Mouse (Mus musculus) lung, postnatal 36 days (tissue): ENCODE data around the gene Ccnd3.
A peak's percentile ranks its signal among the peaks of the same experiment; 100 is the strongest.
"Not testable (repeated sequence)": the region's sequence is repeated elsewhere in the genome, so short reads cannot be mapped to it uniquely, and the experiment has no call there.

Experiments used
- DNase-seq: peaks from one replicate; pipeline ENCODE4 v3.0.0; 2022; ENCODE audit warnings: mixed read lengths

The Ccnd3 gene

GRCm38 (mm10) chr17:47484241-47484921 lies 20.5 kb upstream of the Ccnd3 start:
- peak; percentile 79 for DNase-seq

- DNase-seq, result no peak
Observed at GRCm38 (mm10) chr17:47484993-47485392, 19.9 kb upstream of the Ccnd3 start.

GRCm38 (mm10) chr17:47485791-47486190 lies 19.1 kb upstream of the Ccnd3 start:
- DNase-seq, result no peak

GRCm38 (mm10) chr17:47490791-47491190 lies 14.1 kb upstream of the Ccnd3 start:
- DNase-seq, result no peak

DNA sequence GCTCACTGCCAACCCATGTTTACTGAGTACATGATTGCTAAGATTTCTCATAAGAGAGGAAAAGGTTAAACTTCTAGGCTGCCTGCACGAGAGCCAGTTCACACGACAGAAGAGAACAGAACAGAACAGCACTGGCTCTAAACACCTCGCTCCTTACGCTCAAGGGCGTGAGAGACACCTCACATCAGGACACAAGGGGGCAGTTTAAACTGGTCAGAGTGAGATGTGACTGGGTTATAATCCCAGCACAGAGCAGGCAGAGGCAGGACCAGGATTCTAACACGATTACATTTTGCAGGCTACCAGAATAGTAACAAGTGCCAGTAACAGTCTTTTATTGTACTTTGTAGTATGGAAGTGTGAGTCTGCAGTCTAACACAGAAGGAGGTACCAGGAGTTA lies 12.1 kb upstream of the Ccnd3 start:
- DNase-seq, result no peak

DNA sequence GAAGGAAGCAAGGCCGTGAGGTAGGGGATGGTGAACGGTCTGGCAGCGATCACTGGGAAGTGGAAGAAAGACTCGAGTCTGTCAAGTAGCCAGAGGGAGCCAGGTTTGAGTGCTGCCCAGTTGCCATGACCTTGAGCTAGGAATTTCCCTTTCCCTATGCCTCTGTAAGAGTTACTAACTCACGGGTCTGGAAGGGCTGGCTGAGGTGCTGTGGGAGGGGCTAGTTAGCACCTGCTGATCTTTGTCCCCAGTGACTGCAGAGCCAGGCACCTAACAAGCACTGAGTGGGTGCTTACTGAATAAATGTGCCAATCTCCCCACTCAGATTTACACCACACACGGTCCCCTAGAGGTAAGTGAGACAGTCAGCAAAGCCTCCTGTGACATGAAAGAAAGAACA lies 11.2 kb upstream of the Ccnd3 start:
- DNase-seq, result no peak

- DNase-seq, result no peak
Observed at GRCm38 (mm10) chr17:47494132-47494531, 10.7 kb upstream of the Ccnd3 start.

GRCm38 (mm10) chr17:47501531-47501930 lies 3.3 kb upstream of the Ccnd3 start:
- no peak for DNase-seq

DNA sequence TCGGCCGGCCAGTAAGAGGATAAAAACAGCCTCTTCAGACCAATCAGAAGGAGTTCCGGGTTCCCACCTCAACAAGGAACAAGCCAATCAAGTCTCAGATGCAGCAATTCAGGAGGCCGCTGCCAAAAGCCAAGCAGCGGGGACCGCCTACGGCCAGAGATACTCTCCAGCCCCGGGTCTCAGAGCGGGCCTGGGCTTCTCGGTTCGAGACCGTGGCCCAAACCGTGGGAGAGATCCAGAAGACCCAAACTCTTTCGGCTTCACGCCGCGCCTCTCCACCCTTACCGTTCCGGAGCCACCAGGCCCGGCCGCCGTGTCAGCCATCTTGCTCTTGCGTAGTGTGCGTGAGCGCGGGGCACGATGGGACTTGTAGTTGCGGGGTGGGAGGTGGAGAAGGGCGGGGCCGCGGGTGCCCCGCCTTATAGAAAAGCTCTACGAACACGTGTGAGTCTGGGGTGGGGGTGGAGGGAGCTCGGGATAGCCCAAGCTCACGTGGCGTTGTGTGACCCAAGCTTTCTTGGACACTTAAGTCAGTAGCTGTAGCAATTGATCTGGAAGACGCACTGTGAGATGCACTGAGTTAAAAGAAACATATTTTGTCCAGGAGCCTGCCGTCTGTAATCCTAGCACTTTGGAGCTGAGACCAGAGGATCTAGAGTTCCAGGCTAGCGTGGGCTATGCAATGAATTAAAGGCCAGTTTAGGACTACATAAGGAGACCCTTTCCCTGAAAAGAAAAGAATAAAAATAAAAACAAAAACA lies 2.7 kb upstream of the Ccnd3 start, which contains the start of gene Taf8:
TSS of gene Taf8 (minus strand) at position 347 of the 761 bp plus-strand sequence.
- peak; percentile 96 for DNase-seq

DNA sequence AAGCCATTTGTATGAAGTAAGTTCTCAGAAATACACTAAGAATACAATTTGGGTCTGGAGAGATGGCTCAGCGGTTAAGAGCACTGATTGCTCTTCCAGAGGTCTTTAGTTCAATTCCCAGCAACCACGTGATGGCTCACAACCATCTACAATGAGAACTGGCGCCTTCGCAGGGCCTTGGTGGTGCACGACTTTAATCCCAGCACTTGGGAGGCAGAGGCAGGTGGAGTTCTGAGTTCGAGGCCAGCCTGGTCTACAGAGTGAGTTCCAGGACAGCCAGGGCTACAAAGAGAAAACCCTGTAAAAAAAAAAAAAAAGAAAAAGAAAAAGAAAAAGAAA lies 2.2 kb upstream of the Ccnd3 start:
- not testable (repeated sequence) for DNase-seq

GRCm38 (mm10) chr17:47503689-47504088 lies 1.2 kb upstream of the Ccnd3 start:
- no peak for DNase-seq

GRCm38 (mm10) chr17:47504228-47504627 lies 623 bp upstream of the Ccnd3 start:
- no peak for DNase-seq

GRCm38 (mm10) chr17:47505566-47505965 lies 715 bp downstream of the Ccnd3 start:
- no peak for DNase-seq

DNA sequence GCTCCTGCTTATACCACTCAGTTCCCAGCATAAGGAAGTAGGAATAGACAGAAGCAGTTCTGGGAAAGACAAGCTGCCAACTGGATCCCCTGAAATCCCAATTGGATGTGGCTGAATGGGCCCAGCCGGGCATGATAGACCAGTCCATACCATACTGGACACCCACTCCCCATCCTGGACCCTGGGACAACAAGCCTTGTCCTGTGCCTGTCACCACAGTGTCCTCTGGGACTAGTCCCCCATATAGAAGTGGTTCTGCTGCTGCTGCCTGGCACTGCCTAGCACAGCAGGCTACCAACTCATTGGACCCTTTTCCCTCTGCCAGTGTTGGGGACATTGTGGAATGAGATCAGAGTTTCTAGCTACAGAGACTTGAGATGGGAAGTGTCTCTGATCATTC lies 1.2 kb downstream of the Ccnd3 start:
- DNase-seq, result no peak

GRCm38 (mm10) chr17:47506697-47507096 lies 1.8 kb downstream of the Ccnd3 start:
- no peak for DNase-seq

GRCm38 (mm10) chr17:47507523-47507922 lies 2.7 kb downstream of the Ccnd3 start:
- DNase-seq, result no peak

GRCm38 (mm10) chr17:47508012-47508608 lies 3.3 kb downstream of the Ccnd3 start:
- DNase-seq, result peak; percentile 100

GRCm38 (mm10) chr17:47509031-47509705 lies 4.3 kb downstream of the Ccnd3 start:
- DNase-seq, result peak; percentile 53

- DNase-seq, result peak; percentile 99
Observed at GRCm38 (mm10) chr17:47511111-47512020, 6.5 kb downstream of the Ccnd3 start.

- no peak for DNase-seq
Observed at GRCm38 (mm10) chr17:47512956-47513775, 8.3 kb downstream of the Ccnd3 start.

GRCm38 (mm10) chr17:47515180-47515844 lies 10.5 kb downstream of the Ccnd3 start:
- DNase-seq, result no peak
